Comparison of ENCODE assay signal across 26 mouse cellular contexts in genomic region chr3:137288943-137289682, GRCm38 (mm10). TPM values are rescaled to one million over a fixed set of nuclear protein-coding genes. Genes with fewer than 3 reads are reported as not detected.
DNase-seq lines count a peak whose midpoint lies in the region; ATAC-seq lines count a peak whose summit lies in the region.
"Had no signal": no experiment of that assay in that cellular context is flagged by ENCODE, and none has a peak within 500 bp of the region (broad histone marks: within the 10 kb centered on the region; RNA-seq: fewer than 3 reads in every experiment).

No protein-coding gene starts in this region.

- no peak overlapping the region for H3K4me3 ChIP-seq in limb, embryonic 12.5 days (replicated peaks)
- no peak overlapping the region for H3K4me3 ChIP-seq in limb, embryonic 10.5 days
- H3K4me3 ChIP-seq in limb, embryonic 13.5 days = no peak overlapping the region
- H3K4me3 ChIP-seq: erythroblast, embryonic 14.5 days; heart, embryonic 13.5 days; midbrain, embryonic 10.5 days; myocyte; neural tube, embryonic 13.5 days had no signal

- H3K27me3 ChIP-seq in limb, embryonic 12.5 days = 0 out of 2 replicates have a peak, but pooled peaks cover 4% of the 10 kb centered on the region
- peaks cover 2% of the 10 kb centered on the region; the same call in 1 of the 2 replicates for H3K27me3 ChIP-seq in limb, embryonic 10.5 days (ENCODE audit: low read depth, poor library complexity, severe bottlenecking)
- H3K27me3 ChIP-seq in limb, embryonic 13.5 days = 0 out of 2 replicates have a peak, but pooled peaks cover 11% of the 10 kb centered on the region
- H3K27me3 ChIP-seq: heart, embryonic 13.5 days; neural tube, embryonic 13.5 days had no signal

- no peak for DNase-seq in frontal cortex, postnatal 25 days (ENCODE audit: low spot score in 2 of 2)
- DNase-seq in limb, embryonic 10.5 days (ENCODE audit: low spot score) = no peak
- DNase-seq in cerebellum, adult 18-20 months = no peak
- DNase-seq in ovary, postnatal 14 days (ENCODE audit: low spot score) = no peak
- DNase-seq: adrenal gland, postnatal 14 days; cerebellum, adult 9-10 months; gastrocnemius, postnatal 10 days; heart, adult 11 months; heart, postnatal 14 days; kidney, postnatal 36 days; layer of hippocampus, postnatal 36 days; thymus, adult 2 months had no signal

- peak; percentile 90 for ATAC-seq in frontal cortex, adult (ENCODE audit: low TSS enrichment)
- no peak; the same call in 1 of the 2 replicates for ATAC-seq in limb, embryonic 12.5 days (ENCODE audit: insufficient number of reproducible peaks, insufficient read depth, low FRiP score, low TSS enrichment, low read depth)
- no peak for ATAC-seq in limb, embryonic 13.5 days (ENCODE audit: low FRiP score, low read depth)
- ATAC-seq: hindbrain, postnatal 0 days; intestine, embryonic 16.5 days; midbrain, embryonic 16.5 days had no signal

- H3K9ac ChIP-seq in limb, embryonic 12.5 days (replicated peaks) = no peak overlapping the region
- H3K9ac ChIP-seq in limb, embryonic 13.5 days = no peak overlapping the region
- H3K9ac ChIP-seq: heart, embryonic 13.5 days; neural tube, embryonic 13.5 days had no signal

- no peak overlapping the region for H3K4me2 ChIP-seq in limb, embryonic 12.5 days
- 0 out of 2 replicates have a peak overlapping the region, but pooled peaks have one; percentile 12 for H3K4me2 ChIP-seq in limb, embryonic 13.5 days (replicated peaks)
- H3K4me2 ChIP-seq: heart, embryonic 13.5 days; neural tube, embryonic 13.5 days had no signal

- H3K27ac ChIP-seq in limb, embryonic 12.5 days = peak overlapping the region; percentile 85
- H3K27ac ChIP-seq in limb, embryonic 10.5 days = no peak overlapping the region
- H3K27ac ChIP-seq in limb, embryonic 13.5 days = 0 out of 2 replicates have a peak overlapping the region, but pooled peaks have one; percentile 6
- H3K27ac ChIP-seq: heart, embryonic 13.5 days; hindbrain, postnatal 0 days; macrophage; midbrain, embryonic 10.5 days; neural tube, embryonic 13.5 days; stomach, postnatal 0 days had no signal

- no peaks in the 10 kb centered on the region; the same call in 1 of the 2 replicates for H3K4me1 ChIP-seq in limb, embryonic 12.5 days (replicated peaks)
- peaks cover 8% of the 10 kb centered on the region; the same call in 1 of the 2 replicates for H3K4me1 ChIP-seq in limb, embryonic 10.5 days
- H3K4me1 ChIP-seq in limb, embryonic 13.5 days = peaks cover 19% of the 10 kb centered on the region; the same call in 1 of the 2 replicates
- H3K4me1 ChIP-seq: midbrain, embryonic 10.5 days had no signal

- WGBS in limb, embryonic 12.5 days = 80% methylated on average over 2 of the region's 2 CpGs
- WGBS in limb, embryonic 10.5 days = 86% methylated on average over 2 of the region's 2 CpGs
- 73% methylated on average over 2 of the region's 2 CpGs for WGBS in limb, embryonic 13.5 days

- no peaks in the 10 kb centered on the region for H3K36me3 ChIP-seq in limb, embryonic 12.5 days
- H3K36me3 ChIP-seq in limb, embryonic 10.5 days = no peaks in the 10 kb centered on the region
- H3K36me3 ChIP-seq in limb, embryonic 13.5 days = no peaks in the 10 kb centered on the region
- H3K36me3 ChIP-seq: heart, embryonic 13.5 days; midbrain, embryonic 10.5 days; neural tube, embryonic 13.5 days had no signal

- H3K9me3 ChIP-seq in limb, embryonic 12.5 days = no peaks in the 10 kb centered on the region
- no peaks in the 10 kb centered on the region for H3K9me3 ChIP-seq in limb, embryonic 10.5 days (replicated peaks)
- H3K9me3 ChIP-seq in limb, embryonic 13.5 days = no peaks in the 10 kb centered on the region
- H3K9me3 ChIP-seq: heart, embryonic 13.5 days; midbrain, embryonic 10.5 days; neural tube, embryonic 13.5 days had no signal

RNA-seq across cellular contexts. Expression of gene Emcn, which starts 51.8 kb away (rescaled TPM):
- 23.0 and 26.3 TPM in 2 replicates for polyA plus RNA-seq in limb, embryonic 12.5 days (2016; fragmentation: Nextera tagmentation; extraction: Ambion mirVana)
- polyA plus RNA-seq in limb, embryonic 10.5 days (2016; fragmentation: Nextera tagmentation; extraction: Ambion mirVana) = 26.4 and 29.6 TPM in 2 replicates
- 32.3 and 37.6 TPM in 2 replicates for polyA plus RNA-seq in limb, embryonic 13.5 days (2015; fragmentation: Nextera tagmentation; extraction: Ambion mirVana)
- polyA plus RNA-seq: C2C12; erythroblast, embryonic 14.5 days; macrophage; myocyte had no signal
